Mouse (Mus musculus) lung, postnatal 0 days (tissue): ENCODE results near the gene Serpina11.

Source experiments
- CTCF ChIP-seq: IDR thresholded peaks from 2 replicates; pipeline ENCODE4 v1.5.1; 2016; ENCODE audit warnings: antibody characterized with exemption, mild to moderate bottlenecking
- EP300 ChIP-seq: IDR thresholded peaks from 2 replicates; pipeline ENCODE4 v1.6.1; 2016; ENCODE audit warnings: antibody characterized with exemption, mild to moderate bottlenecking, control low read depth

DNA sequence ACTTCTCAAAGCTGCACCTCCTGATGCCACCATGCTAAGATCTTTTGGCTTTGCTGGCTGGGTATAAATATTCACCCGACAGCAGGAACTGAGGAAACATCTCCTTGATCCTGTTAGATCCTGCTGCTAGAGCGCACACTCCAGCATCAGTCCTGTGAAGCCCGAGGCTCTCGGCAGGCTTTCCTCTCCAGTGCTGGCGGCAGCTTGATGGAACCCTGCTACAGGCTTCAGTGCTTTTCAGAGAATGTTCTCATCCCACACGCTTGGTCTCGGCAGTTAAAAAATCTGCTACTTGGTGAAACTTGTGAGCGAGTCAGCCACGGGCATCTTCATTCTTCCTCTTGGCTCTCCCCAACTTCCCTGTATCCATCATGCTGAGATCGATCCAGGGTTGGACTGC lies 11.5 kb downstream of the Serpina11 start:
- TF ChIP-seq CTCF (no peak), EP300 (no peak)
